Mouse (Mus musculus) layer of hippocampus, adult 8-10 months (tissue): Measurements from ENCODE around the gene Srsf4. TPM values are rescaled to one million over a fixed set of nuclear protein-coding genes. Genes with fewer than 3 reads are reported as not detected.

Source experiments
- DNase-seq, 2 experiments: peaks; one replicate each; pipeline ENCODE4 v3.0.0; 2022; ENCODE audit warnings: low spot score in 2 of 2
- total RNA-seq, 4 experiments: library from RNA; stranded (reverse); gene quantifications; 2 replicates each; pipeline ENCODE4 v1.2.4; 2022

The Srsf4 gene
- total RNA-seq, 4 experiments from 2014 or later: 62.6 to 72.1 (median 65.8) TPM

GRCm38 (mm10) chr4:131914891-131915469 lies 41.6 kb downstream of the Srsf4 start:
- no peak for DNase-seq

GRCm38 (mm10) chr4:131915821-131916328 lies 42.5 kb downstream of the Srsf4 start:
- DNase-seq: no peak

GRCm38 (mm10) chr4:131916425-131916824 lies 43.0 kb downstream of the Srsf4 start:
- DNase-seq: peak; percentile 46 to 65

GRCm38 (mm10) chr4:131917010-131917555 lies 43.7 kb downstream of the Srsf4 start:
- DNase-seq: no peak

- DNase-seq: no peak
Measured at GRCm38 (mm10) chr4:131918026-131918533, 44.7 kb downstream of the Srsf4 start.

- DNase-seq: no peak
Measured at GRCm38 (mm10) chr4:131918711-131919500, 45.5 kb downstream of the Srsf4 start.

- DNase-seq: no peak
Measured at GRCm38 (mm10) chr4:131919506-131920140, 46.2 kb downstream of the Srsf4 start.

GRCm38 (mm10) chr4:131920141-131920594 lies 46.8 kb downstream of the Srsf4 start:
- DNase-seq: no peak

- no peak for DNase-seq
Measured at GRCm38 (mm10) chr4:131920595-131921351, 47.4 kb downstream of the Srsf4 start.

- DNase-seq: no peak
Measured at GRCm38 (mm10) chr4:131921461-131922346, 48.3 kb downstream of the Srsf4 start, which contains the start of gene Tmem200b. Gene Tmem200b (plus strand): TSS chr4:131921771.

GRCm38 (mm10) chr4:131922404-131922803 lies 49.0 kb downstream of the Srsf4 start:
- no peak for DNase-seq

GRCm38 (mm10) chr4:131924096-131924810 lies 50.8 kb downstream of the Srsf4 start:
- DNase-seq: no peak

GRCm38 (mm10) chr4:131929146-131929545 lies 55.7 kb downstream of the Srsf4 start:
- no peak for DNase-seq

GRCm38 (mm10) chr4:131939459-131939858 lies 66.0 kb downstream of the Srsf4 start:
- no peak for DNase-seq

- DNase-seq: no peak
Measured at GRCm38 (mm10) chr4:131940846-131941245, 67.4 kb downstream of the Srsf4 start.

GRCm38 (mm10) chr4:131947848-131948247 lies 74.4 kb downstream of the Srsf4 start:
- DNase-seq: no peak

- DNase-seq: no peak
Measured at GRCm38 (mm10) chr4:131949903-131950302, 76.5 kb downstream of the Srsf4 start.

- DNase-seq: no peak
Measured at GRCm38 (mm10) chr4:131950657-131951056, 77.2 kb downstream of the Srsf4 start.
